Mouse (Mus musculus): Measurements from ENCODE around the gene Apold1. TPM values are rescaled to one million over a fixed set of nuclear protein-coding genes. Genes with fewer than 3 reads are reported as not detected.
A peak's percentile ranks its signal among the peaks of the same experiment; 100 is the strongest.

Gene Apold1
- 3.9 and 4.3 TPM in 2 replicates for polyA plus RNA-seq (2014; fragmentation: Nextera tagmentation; extraction: Ambion mirVana)

GRCm38 (mm10) chr6:134981231-134982062 lies at the start of gene Apold1:
Gene Apold1, plus strand, starts transcription at chr6:134981718.
- Histone ChIP-seq H3K9me3 (ENCODE audit: control insufficient read depth, low read length) (no peaks in the 10 kb centered on the region), H3K36me3 (ENCODE audit: control insufficient read depth, insufficient read depth, low read length) (no peaks in the 10 kb centered on the region), H3K4me1 (ENCODE audit: control insufficient read depth, insufficient read depth, low read length) (peaks cover 5% of the 10 kb centered on the region; the same call in 1 of the 2 replicates), H3K4me3 (replicated peaks; ENCODE audit: low read depth, low read length) (peak within 1 kb of the TSS; percentile 13; the same call in 1 of the 2 replicates), H3K9ac (replicated peaks; ENCODE audit: low read length) (no peak within 1 kb of the TSS), H3K27ac (replicated peaks; ENCODE audit: low read depth, low read length) (no peak within 1 kb of the TSS), H3K27me3 (ENCODE audit: control insufficient read depth, insufficient read depth, low read length) (no peaks in the 10 kb centered on the region), H3K4me2 (ENCODE audit: low read length) (peak within 1 kb of the TSS; percentile 33)
- ATAC-seq (ENCODE audit: low FRiP score, low TSS enrichment) (no peak), DNase-seq (peak; percentile 20)
- 52% methylated on average over 22 of the region's 22 CpGs for WGBS

- ATAC-seq (ENCODE audit: low FRiP score, low TSS enrichment) (no peak), DNase-seq (no peak)
- H3K9me3 ChIP-seq (ENCODE audit: control insufficient read depth, low read length), result no peaks in the 10 kb centered on the region
- H3K9ac ChIP-seq (replicated peaks; ENCODE audit: low read length), result no peak overlapping the region
- H3K27ac ChIP-seq (replicated peaks; ENCODE audit: low read depth, low read length), result no peak overlapping the region
- no peak overlapping the region for H3K4me3 ChIP-seq (replicated peaks; ENCODE audit: low read depth, low read length)
- peak overlapping the region; percentile 15; the same call in 1 of the 2 replicates for H3K4me2 ChIP-seq (ENCODE audit: low read length)
- H3K4me1 ChIP-seq (ENCODE audit: control insufficient read depth, insufficient read depth, low read length), result 0 out of 2 replicates have a peak, but pooled peaks cover 2% of the 10 kb centered on the region
- H3K36me3 ChIP-seq (ENCODE audit: control insufficient read depth, insufficient read depth, low read length), result no peaks in the 10 kb centered on the region
- WGBS, result 79% methylated on average over 12 of the region's 12 CpGs
- no peaks in the 10 kb centered on the region for H3K27me3 ChIP-seq (ENCODE audit: control insufficient read depth, insufficient read depth, low read length)
Observed at GRCm38 (mm10) chr6:134932486-134933206, 48.9 kb upstream of the Apold1 start.

GRCm38 (mm10) chr6:134933207-134933558 lies 48.3 kb upstream of the Apold1 start:
- H3K9ac ChIP-seq (replicated peaks; ENCODE audit: low read length), result no peak overlapping the region
- no peak for DNase-seq
- WGBS, result 87% methylated on average over 2 of the region's 2 CpGs

DNA sequence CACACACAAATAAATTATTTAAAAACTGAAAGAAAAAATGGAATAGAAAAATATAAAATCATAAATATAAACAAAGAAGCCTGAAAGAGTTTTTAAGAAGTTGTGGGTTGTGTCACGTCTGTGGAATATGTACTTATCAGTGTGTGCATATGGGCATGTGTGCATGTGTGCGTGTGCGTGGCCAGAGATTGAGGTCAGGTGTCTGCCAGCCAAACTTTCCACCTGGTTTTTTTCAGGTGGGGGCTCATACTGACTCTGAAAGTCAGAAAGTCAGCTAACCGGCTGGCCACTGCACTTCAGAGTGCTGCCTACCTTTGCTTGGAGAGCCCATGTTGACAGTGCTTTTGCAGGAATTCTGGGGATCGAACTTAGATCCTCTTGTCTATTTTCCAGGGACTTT lies 47.2 kb upstream of the Apold1 start:
- WGBS, result 96% methylated on average over 5 of the region's 5 CpGs
- H3K27ac ChIP-seq (replicated peaks; ENCODE audit: low read depth, low read length), result no peak overlapping the region
- H3K4me2 ChIP-seq (ENCODE audit: low read length), result no peak overlapping the region
- no peak overlapping the region for H3K4me3 ChIP-seq (replicated peaks; ENCODE audit: low read depth, low read length)
- 0 out of 2 replicates have a peak, but pooled peaks cover 2% of the 10 kb centered on the region for H3K4me1 ChIP-seq (ENCODE audit: control insufficient read depth, insufficient read depth, low read length)
- no peak for DNase-seq
- H3K27me3 ChIP-seq (ENCODE audit: control insufficient read depth, insufficient read depth, low read length), result no peaks in the 10 kb centered on the region
- H3K9ac ChIP-seq (replicated peaks; ENCODE audit: low read length), result no peak overlapping the region
- H3K36me3 ChIP-seq (ENCODE audit: control insufficient read depth, insufficient read depth, low read length), result no peaks in the 10 kb centered on the region
- no peaks in the 10 kb centered on the region for H3K9me3 ChIP-seq (ENCODE audit: control insufficient read depth, low read length)
- ATAC-seq (ENCODE audit: low FRiP score, low TSS enrichment), result no peak

More at GRCm38 (mm10) chr6:134933207-134933558, 48.3 kb upstream of the Apold1 start:
- Histone ChIP-seq H3K4me1 (ENCODE audit: control insufficient read depth, insufficient read depth, low read length) (0 out of 2 replicates have a peak, but pooled peaks cover 2% of the 10 kb centered on the region), H3K36me3 (ENCODE audit: control insufficient read depth, insufficient read depth, low read length) (no peaks in the 10 kb centered on the region), H3K27ac (replicated peaks; ENCODE audit: low read depth, low read length) (no peak overlapping the region), H3K27me3 (ENCODE audit: control insufficient read depth, insufficient read depth, low read length) (no peaks in the 10 kb centered on the region), H3K9me3 (ENCODE audit: control insufficient read depth, low read length) (no peaks in the 10 kb centered on the region), H3K4me3 (replicated peaks; ENCODE audit: low read depth, low read length) (no peak overlapping the region), H3K4me2 (ENCODE audit: low read length) (no peak overlapping the region)
- ATAC-seq (ENCODE audit: low FRiP score, low TSS enrichment), result no peak

DNA sequence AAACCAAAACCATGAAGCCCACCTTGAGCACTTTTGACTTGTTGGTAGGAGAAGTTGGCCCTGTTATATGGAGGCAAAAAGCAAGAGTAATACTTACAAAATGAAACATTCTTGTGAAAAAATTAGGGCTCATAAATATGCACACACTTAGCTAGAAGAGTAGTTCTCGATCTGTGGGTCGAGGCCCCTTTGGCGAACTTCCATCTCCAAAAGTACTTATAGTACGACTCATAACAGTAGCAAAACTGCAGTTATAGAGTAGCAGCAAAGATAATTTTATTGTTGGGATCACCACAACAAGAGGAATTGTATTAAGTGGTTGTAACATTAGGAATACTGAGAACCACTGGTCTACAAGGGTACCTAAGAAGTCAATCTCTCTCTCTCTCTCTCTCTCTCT lies 41.7 kb upstream of the Apold1 start:
- no peaks in the 10 kb centered on the region for H3K9me3 ChIP-seq (ENCODE audit: control insufficient read depth, low read length)
- WGBS, result 91% methylated on average over 4 of the region's 4 CpGs
- H3K4me2 ChIP-seq (ENCODE audit: low read length), result no peak overlapping the region
- H3K27me3 ChIP-seq (ENCODE audit: control insufficient read depth, insufficient read depth, low read length), result no peaks in the 10 kb centered on the region
- DNase-seq (no peak), ATAC-seq (ENCODE audit: low FRiP score, low TSS enrichment) (no peak)
- H3K4me3 ChIP-seq (replicated peaks; ENCODE audit: low read depth, low read length), result no peak overlapping the region
- H3K4me1 ChIP-seq (ENCODE audit: control insufficient read depth, insufficient read depth, low read length), result no peaks in the 10 kb centered on the region
- no peak overlapping the region for H3K27ac ChIP-seq (replicated peaks; ENCODE audit: low read depth, low read length)
- no peak overlapping the region for H3K9ac ChIP-seq (replicated peaks; ENCODE audit: low read length)
- peaks cover 4% of the 10 kb centered on the region; the same call in 1 of the 2 replicates for H3K36me3 ChIP-seq (ENCODE audit: control insufficient read depth, insufficient read depth, low read length)

- no peak for ATAC-seq (ENCODE audit: low FRiP score, low TSS enrichment)
- 93% methylated on average over 13 of the region's 13 CpGs for WGBS
Observed at GRCm38 (mm10) chr6:134943759-134944407, 37.6 kb upstream of the Apold1 start.

DNA sequence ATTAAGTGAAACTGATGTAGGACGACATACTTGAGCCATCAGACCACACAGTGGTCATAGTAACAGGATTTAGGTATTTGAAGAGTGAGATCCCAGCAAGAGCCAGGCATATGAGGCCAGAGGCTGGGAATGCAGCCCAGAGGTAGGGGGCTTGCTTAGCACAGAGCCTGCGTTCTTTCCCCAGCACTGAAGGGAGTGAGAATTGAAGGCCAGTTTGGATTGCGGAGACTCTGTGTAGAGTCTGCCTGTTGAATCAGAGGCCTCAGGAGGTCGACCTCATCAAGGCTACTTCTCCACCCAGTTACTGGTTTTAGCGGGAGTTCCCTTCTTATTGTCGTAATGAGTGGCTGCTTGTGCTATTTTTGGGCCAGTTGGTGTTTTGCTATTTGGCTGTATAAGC lies 35.5 kb upstream of the Apold1 start:
- H3K4me2 ChIP-seq (ENCODE audit: low read length), result no peak overlapping the region
- WGBS, result 70% methylated on average over 6 of the region's 6 CpGs

More at GRCm38 (mm10) chr6:134943759-134944407, 37.6 kb upstream of the Apold1 start:
- peaks cover 4% of the 10 kb centered on the region; the same call in 1 of the 2 replicates for H3K36me3 ChIP-seq (ENCODE audit: control insufficient read depth, insufficient read depth, low read length)
- no peaks in the 10 kb centered on the region for H3K9me3 ChIP-seq (ENCODE audit: control insufficient read depth, low read length)
- H3K27me3 ChIP-seq (ENCODE audit: control insufficient read depth, insufficient read depth, low read length), result no peaks in the 10 kb centered on the region
- H3K4me1 ChIP-seq (ENCODE audit: control insufficient read depth, insufficient read depth, low read length), result no peaks in the 10 kb centered on the region
- H3K4me2 ChIP-seq (ENCODE audit: low read length), result no peak overlapping the region
- DNase-seq, result no peak
- no peak overlapping the region for H3K9ac ChIP-seq (replicated peaks; ENCODE audit: low read length)
- no peak overlapping the region for H3K27ac ChIP-seq (replicated peaks; ENCODE audit: low read depth, low read length)
- H3K4me3 ChIP-seq (replicated peaks; ENCODE audit: low read depth, low read length), result no peak overlapping the region

DNA sequence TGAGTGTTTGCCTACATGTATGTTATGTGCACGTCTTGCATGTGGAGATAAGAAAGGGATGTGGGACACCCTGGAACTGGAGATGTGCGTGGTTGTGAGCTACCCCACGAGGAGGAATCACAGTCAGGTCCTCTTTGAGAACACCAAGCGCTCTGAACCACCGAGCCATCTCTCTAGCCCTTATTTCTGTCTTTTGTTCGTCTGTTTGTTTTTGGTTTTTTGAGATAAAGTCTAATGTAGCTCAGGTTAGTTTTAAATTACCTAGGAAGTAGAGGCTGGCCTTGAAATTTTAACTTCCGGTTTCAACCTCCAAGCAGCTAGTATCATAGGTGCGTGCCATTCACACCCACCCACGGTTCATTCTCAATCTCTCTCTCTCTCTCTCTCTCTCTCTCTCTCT lies 34.7 kb upstream of the Apold1 start:
- WGBS, result 86% methylated on average over 9 of the region's 9 CpGs

More for the DNA sequence above, 35.5 kb upstream of the Apold1 start:
- no peaks in the 10 kb centered on the region for H3K27me3 ChIP-seq (ENCODE audit: control insufficient read depth, insufficient read depth, low read length)
- DNase-seq (no peak), ATAC-seq (ENCODE audit: low FRiP score, low TSS enrichment) (no peak)
- no peak overlapping the region for H3K27ac ChIP-seq (replicated peaks; ENCODE audit: low read depth, low read length)
- no peak overlapping the region for H3K4me3 ChIP-seq (replicated peaks; ENCODE audit: low read depth, low read length)
- peaks cover 4% of the 10 kb centered on the region; the same call in 1 of the 2 replicates for H3K36me3 ChIP-seq (ENCODE audit: control insufficient read depth, insufficient read depth, low read length)
- H3K9ac ChIP-seq (replicated peaks; ENCODE audit: low read length), result no peak overlapping the region
- no peaks in the 10 kb centered on the region for H3K4me1 ChIP-seq (ENCODE audit: control insufficient read depth, insufficient read depth, low read length)
- no peaks in the 10 kb centered on the region for H3K9me3 ChIP-seq (ENCODE audit: control insufficient read depth, low read length)

More for the DNA sequence above, 34.7 kb upstream of the Apold1 start:
- no peak overlapping the region for H3K9ac ChIP-seq (replicated peaks; ENCODE audit: low read length)
- H3K4me2 ChIP-seq (ENCODE audit: low read length), result no peak overlapping the region
- H3K36me3 ChIP-seq (ENCODE audit: control insufficient read depth, insufficient read depth, low read length), result no peaks in the 10 kb centered on the region
- DNase-seq, result no peak
- H3K9me3 ChIP-seq (ENCODE audit: control insufficient read depth, low read length), result no peaks in the 10 kb centered on the region
- no peak overlapping the region for H3K27ac ChIP-seq (replicated peaks; ENCODE audit: low read depth, low read length)
- no peak for ATAC-seq (ENCODE audit: low FRiP score, low TSS enrichment)
- no peaks in the 10 kb centered on the region for H3K27me3 ChIP-seq (ENCODE audit: control insufficient read depth, insufficient read depth, low read length)
- no peak overlapping the region for H3K4me3 ChIP-seq (replicated peaks; ENCODE audit: low read depth, low read length)
- H3K4me1 ChIP-seq (ENCODE audit: control insufficient read depth, insufficient read depth, low read length), result no peaks in the 10 kb centered on the region
